Comparison of ENCODE assay signal across 16 mouse cellular contexts in the genomic region with DNA sequence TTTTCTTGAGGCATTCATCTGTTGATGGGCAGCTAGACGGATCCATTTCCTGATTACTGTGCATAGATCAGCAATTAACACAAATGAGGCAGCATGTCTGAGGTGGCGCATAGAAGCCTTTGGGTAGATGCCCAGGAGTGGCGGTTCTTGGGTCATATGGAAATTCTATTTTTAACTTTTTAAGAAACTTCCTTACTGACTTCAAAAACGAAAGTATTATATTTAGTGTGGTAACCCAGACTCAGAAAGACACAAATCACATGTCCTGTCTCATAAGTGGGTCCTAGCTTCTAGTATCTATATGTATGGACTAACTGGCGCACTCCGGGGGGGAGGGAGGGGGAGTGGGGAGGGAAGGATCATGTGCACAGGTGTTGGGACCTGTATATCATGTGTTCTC.
DNase-seq lines count a peak whose midpoint lies in the region.
"Had no signal": no experiment of that assay in that cellular context is flagged by ENCODE, and none has a peak within 500 bp of the region (broad histone marks: within the 10 kb centered on the region; RNA-seq: fewer than 3 reads in every experiment).

No protein-coding gene starts in this region.

- DNase-seq in CD4-positive, CD25-positive, alpha-beta regulatory T cell, adult 2 months (ENCODE audit: low read depth, low spot score), result peak; percentile 41
- peak; percentile 15 for DNase-seq in T-cell, adult 2 months (ENCODE audit: low spot score)
- peak; percentile 72 for DNase-seq in induced T-regulatory cell, adult 2 months (ENCODE audit: low read depth)
- peak; percentile 48 for DNase-seq in naive thymus-derived CD4-positive, alpha-beta T cell, adult 2 months (ENCODE audit: low read depth)
- no peak for DNase-seq in kidney, adult 11 months
- DNase-seq in ovary, postnatal 36 days (ENCODE audit: low spot score), result no peak
- no peak for DNase-seq in frontal cortex, postnatal 36 days (ENCODE audit: low spot score in 2 of 2)
- DNase-seq: adrenal gland, postnatal 10 days; cerebellum, adult 9-10 months; heart, postnatal 4 days; kidney, postnatal 10 days; layer of hippocampus, postnatal 36 days; lung, postnatal 36 days; right cerebral cortex, postnatal 25 days; spleen, adult 18-20 months; thymus, postnatal 14 days had no signal

Comparison
In these comparisons a context has a peak if more than half of its experiments do, and no peak if none do; other contexts are left out.
1. DNase-seq: peak in CD4-positive, CD25-positive, alpha-beta regulatory T cell, adult 2 months (single experiment), T-cell, adult 2 months (single experiment), induced T-regulatory cell, adult 2 months (single experiment) and naive thymus-derived CD4-positive, alpha-beta T cell, adult 2 months (single experiment); none in kidney, adult 11 months (single experiment), ovary, postnatal 36 days (single experiment) and frontal cortex, postnatal 36 days (0 of 2).